Mouse (Mus musculus) limb, embryonic 15.5 days (tissue): ENCODE measurements at regions not wholly inside any gene's neighbourhood (a gene's known extent, or its start where the extent isn't known, plus 50 kb on each side); places are given as distances from the start of the nearest gene placed in this dataset. TPM values are rescaled to one million over a fixed set of nuclear protein-coding genes. Genes with fewer than 3 reads are reported as not detected.
"Not testable (repeated sequence)": the region's sequence is repeated elsewhere in the genome, so short reads cannot be mapped to it uniquely, and the experiment has no call there.

Source experiments
- ATAC-seq: fragments of 200-750 bp; cut with Nextera tagmentation; 2 replicates; pipeline ENCODE4 v1.8.0; 2017; ENCODE audit warnings: low read depth, moderate TSS enrichment; ENCODE audit not compliant: insufficient number of reproducible peaks, low FRiP score, low TSS enrichment
- H3K27ac ChIP-seq: fragments of 300-500 bp; sonication (generic); 2 replicates; pipeline ENCODE4 v1.5.1; 2015; ENCODE audit warnings: moderate library complexity, mild to moderate bottlenecking, inconsistent platforms
- H3K27me3 ChIP-seq: fragments of 300-500 bp; sonication (generic); 2 replicates; pipeline ENCODE4 v1.6.1; 2015; ENCODE audit warnings: inconsistent platforms
- H3K36me3 ChIP-seq: fragments of 300-500 bp; sonication (generic); 2 replicates; pipeline ENCODE4 v1.6.1; 2015; ENCODE audit warnings: inconsistent platforms
- H3K4me1 ChIP-seq: fragments of 300-500 bp; sonication (generic); 2 replicates; pipeline ENCODE4 v1.6.1; 2015; ENCODE audit warnings: inconsistent platforms
- H3K4me2 ChIP-seq: fragments of 300-500 bp; sonication (generic); 2 replicates; pipeline ENCODE4 v1.6.1; 2015; ENCODE audit warnings: mild to moderate bottlenecking, inconsistent platforms
- H3K4me3 ChIP-seq: fragments of 300-500 bp; sonication (generic); 2 replicates; pipeline ENCODE4 v1.5.1; 2015; ENCODE audit warnings: mild to moderate bottlenecking, inconsistent platforms
- H3K9ac ChIP-seq: fragments of 300-500 bp; sonication (generic); 2 replicates; pipeline ENCODE4 v1.6.1; 2015; ENCODE audit warnings: inconsistent platforms
- H3K9me3 ChIP-seq: fragments of 300-500 bp; sonication (generic); 2 replicates; pipeline ENCODE4 v1.6.1; 2016; ENCODE audit warnings: inconsistent platforms
- WGBS: fragments of 180-500 bp; shearing (Covaris S2); methylation state at CpG from one replicate; pipeline ENCODE4 v1.1.7; 2015; 5-methylcytosine and 5-hydroxymethylcytosine counted together
- microRNA-seq: library from miRNA; unstranded; fragments of <30 nt; microRNA quantifications from one replicate; pipeline ENCODE4, GENCODE M21; 2016

DNA sequence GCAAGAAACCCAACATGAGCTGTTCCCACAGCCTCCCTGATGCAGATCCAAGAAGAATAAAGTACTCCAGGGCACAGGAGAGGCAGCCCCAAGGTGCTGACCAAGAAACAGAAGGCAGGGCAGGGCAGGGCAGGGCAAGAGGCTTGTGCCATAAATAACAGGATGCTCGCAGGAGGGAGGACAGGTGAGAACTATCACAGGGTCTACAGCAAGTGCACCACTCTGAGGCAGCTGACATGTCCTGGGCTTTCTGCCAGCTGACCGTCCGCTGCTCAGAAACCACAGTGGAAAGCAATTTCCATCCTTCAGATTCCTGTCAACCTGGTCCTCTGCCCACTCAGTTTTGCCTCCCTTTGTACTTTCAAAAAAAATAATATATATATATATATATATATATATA lies 77.0 kb upstream of the Xcl1 start:
- Histone ChIP-seq H3K27ac (no peak overlapping the region), H3K4me1 (no peaks in the 10 kb centered on the region), H3K4me3 (no peak overlapping the region), H3K9ac (no peak overlapping the region), H3K9me3 (no peaks in the 10 kb centered on the region), H3K27me3 (no peaks in the 10 kb centered on the region), H3K36me3 (no peaks in the 10 kb centered on the region), H3K4me2 (no peak overlapping the region)
- WGBS: 66% methylated on average over 3 of the region's 3 CpGs
- no peak for ATAC-seq

DNA sequence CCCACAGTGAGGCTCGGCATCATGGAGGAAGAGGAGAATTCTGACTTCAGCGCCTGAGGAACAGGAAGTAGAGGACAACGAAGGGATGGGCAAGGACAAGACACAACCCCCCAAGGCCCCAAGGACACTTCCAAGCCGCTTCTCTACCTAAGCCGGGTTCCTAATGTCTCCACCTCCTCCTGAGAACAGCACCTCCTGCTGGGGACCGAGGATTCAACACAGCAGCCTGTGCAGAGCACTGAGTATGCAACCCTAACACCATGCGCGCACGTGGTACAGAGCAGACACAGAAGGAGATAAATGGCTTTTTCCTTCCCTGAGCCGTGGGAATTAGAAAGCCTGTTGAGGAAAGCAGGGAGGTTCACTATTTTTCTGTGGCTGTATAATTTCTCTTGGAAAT lies 64.2 kb upstream of the Xcl1 start:
- H3K9ac ChIP-seq: no peak overlapping the region
- no peaks in the 10 kb centered on the region for H3K27me3 ChIP-seq
- H3K4me3 ChIP-seq: no peak overlapping the region
- no peaks in the 10 kb centered on the region for H3K9me3 ChIP-seq
- H3K27ac ChIP-seq: no peak overlapping the region
- no peak overlapping the region for H3K4me2 ChIP-seq
- 62% methylated on average over 10 of the region's 10 CpGs for WGBS
- no peaks in the 10 kb centered on the region for H3K36me3 ChIP-seq
- H3K4me1 ChIP-seq: peaks cover 5% of the 10 kb centered on the region; the same call in 1 of the 2 replicates
- no peak for ATAC-seq

- H3K36me3 ChIP-seq: no peaks in the 10 kb centered on the region
- 62% methylated on average over 3 of the region's 3 CpGs for whole genome bisulfite sequencing
Measured at GRCm38 (mm10) chr1:164998621-164999020, 63.3 kb upstream of the Xcl1 start.

GRCm38 (mm10) chr1:164997660-164998059 lies 62.3 kb upstream of the Xcl1 start:
- no peak overlapping the region for H3K9ac ChIP-seq
- no peak for ATAC-seq
- H3K4me2 ChIP-seq: no peak overlapping the region
- no peak overlapping the region for H3K27ac ChIP-seq
- H3K36me3 ChIP-seq: no peaks in the 10 kb centered on the region
- no peaks in the 10 kb centered on the region for H3K9me3 ChIP-seq
- peaks cover 5% of the 10 kb centered on the region; the same call in 1 of the 2 replicates for H3K4me1 ChIP-seq
- WGBS: 53% methylated on average over 5 of the region's 5 CpGs
- H3K27me3 ChIP-seq: no peaks in the 10 kb centered on the region
- H3K4me3 ChIP-seq: no peak overlapping the region

More at GRCm38 (mm10) chr1:164998621-164999020, 63.3 kb upstream of the Xcl1 start:
- H3K9me3 ChIP-seq: no peaks in the 10 kb centered on the region
- no peak for ATAC-seq
- H3K4me2 ChIP-seq: no peak overlapping the region
- H3K27me3 ChIP-seq: no peaks in the 10 kb centered on the region
- no peak overlapping the region for H3K9ac ChIP-seq
- H3K4me3 ChIP-seq: no peak overlapping the region
- H3K27ac ChIP-seq: no peak overlapping the region
- peaks cover 5% of the 10 kb centered on the region; the same call in 1 of the 2 replicates for H3K4me1 ChIP-seq

DNA sequence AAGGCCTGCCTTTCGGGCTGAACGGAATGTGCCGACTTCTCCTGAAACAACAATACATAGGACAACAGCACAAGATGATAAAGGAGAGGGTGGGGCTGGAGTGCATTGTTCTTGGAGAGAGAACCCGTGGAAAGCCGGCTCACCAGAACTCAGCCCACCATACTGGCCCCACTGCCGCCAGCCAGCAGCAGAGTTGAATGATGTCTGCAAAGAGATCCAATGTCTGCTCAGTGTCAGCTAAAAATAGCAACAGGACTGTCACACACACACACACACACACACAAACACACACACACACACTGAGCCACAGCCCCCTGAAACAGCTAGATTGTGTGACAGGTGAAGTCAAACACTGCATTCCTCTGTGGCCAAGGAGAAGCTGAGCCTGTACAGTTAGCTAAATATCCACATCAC lies 58.9 kb upstream of the Xcl1 start:
- Histone ChIP-seq H3K4me2 (no peak overlapping the region), H3K4me3 (no peak overlapping the region), H3K27me3 (no peaks in the 10 kb centered on the region), H3K4me1 (peaks cover under 1% of the 10 kb centered on the region; the same call in 1 of the 2 replicates), H3K27ac (no peak overlapping the region), H3K9me3 (no peaks in the 10 kb centered on the region), H3K36me3 (no peaks in the 10 kb centered on the region), H3K9ac (no peak overlapping the region)
- 41% methylated on average over 6 of the region's 6 CpGs for WGBS
- ATAC-seq: no peak

- H3K27me3 ChIP-seq, H3K27ac ChIP-seq, H3K9ac ChIP-seq, ATAC-seq, H3K4me1 ChIP-seq, H3K9me3 ChIP-seq, H3K4me3 ChIP-seq, H3K36me3 ChIP-seq, H3K4me2 ChIP-seq: not testable (repeated sequence)
Measured at GRCm38 (mm10) chr1:164993175-164993875, 58.0 kb upstream of the Xcl1 start.

DNA sequence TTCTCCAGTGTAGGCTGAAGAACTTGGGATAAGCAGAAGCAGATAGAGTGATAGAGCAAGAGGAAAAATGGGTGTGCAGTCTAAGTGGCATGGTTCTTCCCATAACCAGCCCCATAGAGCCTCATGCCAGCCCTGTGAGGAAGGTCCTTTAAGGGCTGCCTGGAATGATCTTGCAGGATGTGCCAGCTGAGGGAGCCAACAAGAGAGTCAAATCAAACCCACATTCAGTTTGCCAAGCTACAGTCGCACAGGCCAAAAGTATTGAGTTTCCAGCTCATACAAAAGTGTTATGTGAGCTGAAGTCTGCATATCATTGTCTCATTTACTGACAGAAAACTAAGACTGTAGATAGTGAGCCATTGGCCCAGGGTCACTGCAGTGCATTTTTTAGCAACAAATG lies 53.7 kb upstream of the Xcl1 start:
- H3K36me3 ChIP-seq: no peaks in the 10 kb centered on the region
- H3K27ac ChIP-seq: no peak overlapping the region
- no peak overlapping the region for H3K4me2 ChIP-seq
- ATAC-seq: no peak
- no peaks in the 10 kb centered on the region for H3K4me1 ChIP-seq
- 88% methylated on average over 1 of the region's 1 CpGs for WGBS
- no peak overlapping the region for H3K4me3 ChIP-seq
- no peaks in the 10 kb centered on the region for H3K27me3 ChIP-seq
- no peak overlapping the region for H3K9ac ChIP-seq
- H3K9me3 ChIP-seq: no peaks in the 10 kb centered on the region

DNA sequence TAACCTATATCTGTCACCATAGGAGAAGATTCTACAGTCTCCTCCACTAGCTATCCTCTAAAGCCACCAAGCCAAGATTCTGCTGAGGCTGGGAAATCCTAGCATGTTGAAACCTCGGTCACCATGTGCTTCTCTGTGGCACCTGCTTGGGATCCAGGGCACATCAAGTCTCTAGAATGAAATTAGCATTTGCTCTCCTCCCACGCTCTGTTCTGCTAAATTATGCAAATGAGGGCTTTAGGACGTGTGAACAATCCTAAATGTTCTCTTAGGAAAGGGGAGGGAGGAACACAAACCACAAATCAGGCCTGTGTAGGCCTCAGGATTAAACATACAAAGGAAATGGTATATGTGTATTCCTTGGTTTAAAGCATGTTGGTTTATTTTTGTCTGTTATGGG lies 52.9 kb upstream of the Xcl1 start:
- Histone ChIP-seq H3K9me3 (no peaks in the 10 kb centered on the region), H3K4me2 (no peak overlapping the region), H3K36me3 (no peaks in the 10 kb centered on the region), H3K27me3 (no peaks in the 10 kb centered on the region), H3K27ac (no peak overlapping the region), H3K4me1 (no peaks in the 10 kb centered on the region), H3K4me3 (no peak overlapping the region), H3K9ac (no peak overlapping the region)
- ATAC-seq: no peak
- WGBS: 59% methylated on average over 3 of the region's 3 CpGs

DNA sequence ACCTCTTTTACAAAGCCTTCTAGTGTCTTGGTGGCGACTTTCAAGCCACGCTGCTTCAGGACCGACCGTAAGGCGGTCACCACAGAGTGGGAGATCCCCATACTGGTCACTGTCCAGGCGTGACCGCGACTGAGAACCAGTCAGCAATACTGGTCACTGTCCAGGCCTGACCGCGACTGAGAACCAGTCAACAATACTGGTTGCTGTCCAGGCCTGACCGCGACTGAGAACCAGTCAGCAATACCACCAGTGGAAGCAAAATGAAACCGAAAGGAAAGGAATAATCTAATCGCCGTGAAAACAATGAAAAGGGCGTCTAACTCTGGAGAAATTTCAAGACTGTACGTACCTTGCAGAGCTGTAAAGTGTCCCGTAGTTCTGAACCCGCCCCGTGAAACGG lies 50.2 kb upstream of the Xcl1 start:
- 95% methylated on average over 21 of the region's 21 CpGs for WGBS
- H3K9ac ChIP-seq, ATAC-seq, H3K4me2 ChIP-seq, H3K4me3 ChIP-seq, H3K4me1 ChIP-seq, H3K36me3 ChIP-seq, H3K27ac ChIP-seq, H3K27me3 ChIP-seq, H3K9me3 ChIP-seq: not testable (repeated sequence)

Small RNAs in the stretch of these regions (microRNA-seq; reads per million reads assigned to microRNA genes)
- not detected for gene Gm26042
